Mouse (Mus musculus) olfactory bulb, adult 2 months (tissue): Measurements from ENCODE around the gene Il2rb. TPM values are rescaled to one million over a fixed set of nuclear protein-coding genes. Genes with fewer than 3 reads are reported as not detected.

Source experiments
- H3K27ac ChIP-seq: fragments of 200-500 bp; 2 replicates; pipeline ENCODE4 v1.5.1; 2012; ENCODE audit warnings: low read depth, low read length; ENCODE audit not compliant: insufficient read depth
- H3K4me1 ChIP-seq: fragments of 200-500 bp; 2 replicates; pipeline ENCODE4 v1.6.1; 2012; ENCODE audit warnings: low read length; ENCODE audit not compliant: control insufficient read depth, insufficient read depth
- H3K4me3 ChIP-seq: fragments of 200-500 bp; 2 replicates; pipeline ENCODE4 v1.5.1; 2012; ENCODE audit warnings: mild to moderate bottlenecking, low read depth, low read length, moderate library complexity; ENCODE audit not compliant: insufficient read depth
- CTCF ChIP-seq: fragments of 200-500 bp; IDR thresholded peaks from 2 replicates; pipeline ENCODE4 v1.5.1; 2012; ENCODE audit warnings: low read depth, mild to moderate bottlenecking, low read length, moderate library complexity; ENCODE audit not compliant: insufficient read depth
- POLR2A ChIP-seq: fragments of 200-500 bp; IDR thresholded peaks from 2 replicates; pipeline ENCODE4 v1.6.1; 2012; ENCODE audit warnings: mild to moderate bottlenecking, low read depth, low read length, moderate library complexity; ENCODE audit not compliant: insufficient read depth
- WGBS: fragments of 180-500 bp; shearing (Covaris S2); methylation state at CpG from one replicate; pipeline ENCODE4 v1.1.7; 2018; 5-methylcytosine and 5-hydroxymethylcytosine counted together
- polyA plus RNA-seq: library from polyadenylated mRNA; stranded (reverse); fragments of >200 nt; gene quantifications from 2 replicates; pipeline ENCODE4 v1.2.4, GENCODE M21; 2012; ENCODE audit warnings: low replicate concordance; ENCODE audit not compliant: missing spikeins, insufficient read depth, insufficient read length

Il2rb gene
- polyA plus RNA-seq, 1 experiment, result not detected

DNA sequence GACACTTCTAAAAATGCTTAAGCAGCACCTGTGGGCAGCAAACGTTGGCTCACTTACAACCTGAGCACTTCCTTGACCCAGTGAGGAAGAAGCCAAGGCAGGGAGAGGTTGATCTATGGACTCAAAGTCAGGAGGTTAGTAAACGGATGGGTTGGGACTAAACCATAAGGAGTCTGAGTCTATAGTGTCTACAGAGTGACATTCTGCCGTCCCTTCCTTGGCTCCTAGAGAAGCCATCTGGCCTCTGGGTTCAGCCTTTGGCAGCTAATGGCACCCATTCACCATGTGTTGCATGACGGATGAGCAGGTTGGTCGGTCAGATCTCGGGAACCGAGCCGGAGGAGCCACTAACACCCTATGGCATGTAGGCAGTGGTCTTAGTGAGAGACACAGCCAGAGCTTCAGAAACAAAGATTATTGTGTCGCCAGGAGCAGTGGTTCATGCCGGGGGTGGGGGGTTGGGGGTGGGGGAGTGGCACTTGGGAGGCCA is 38.3 kb upstream of the Il2rb start:
- Histone ChIP-seq H3K4me3 (no peak overlapping the region), H3K27ac (no peak overlapping the region), H3K4me1 (peaks cover 52% of the 10 kb centered on the region)
- TF ChIP-seq CTCF, result no peak
- TF ChIP-seq POLR2A, result no peak
- 80% methylated on average over 10 of the region's 10 CpGs for WGBS

DNA sequence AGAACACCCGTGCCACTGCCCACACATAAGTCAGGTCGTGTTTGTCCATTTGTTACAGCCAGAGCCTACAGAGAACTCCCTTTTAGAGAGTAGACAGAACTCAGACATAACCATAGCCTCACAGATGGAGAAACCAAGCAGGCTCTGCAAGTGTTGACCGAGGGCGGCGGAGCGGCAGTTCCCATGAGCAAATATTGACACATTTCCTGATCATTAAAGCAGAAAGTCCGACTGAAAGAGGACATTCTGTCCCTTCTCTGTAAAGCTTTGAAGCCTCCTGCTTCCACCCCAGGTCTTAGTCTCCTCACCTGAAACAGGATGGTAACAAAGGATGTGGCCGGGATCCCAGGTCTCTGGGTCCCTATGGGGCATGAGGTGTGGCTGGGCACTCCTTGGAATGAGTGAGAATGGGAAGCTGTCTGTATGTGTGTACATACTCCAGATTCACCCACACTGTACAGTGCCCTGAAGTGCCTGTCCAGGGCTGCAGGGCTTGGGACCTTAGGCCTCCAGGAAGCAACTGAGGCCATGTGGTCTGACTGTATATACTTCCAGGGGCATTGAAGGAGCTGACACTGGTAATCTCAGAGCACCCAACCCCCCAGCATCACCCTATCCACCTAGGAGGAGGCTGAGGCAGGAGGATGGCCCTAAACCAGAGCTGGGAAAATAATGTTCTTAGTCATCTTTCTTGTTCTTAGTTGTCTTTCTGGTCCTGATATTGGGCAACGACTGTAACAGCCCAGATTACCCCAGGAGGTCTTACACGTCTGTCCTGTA is 37.7 kb upstream of the Il2rb start:
- no peak overlapping the region for H3K27ac ChIP-seq
- TF ChIP-seq POLR2A (no peak), CTCF (no peak)
- no peak overlapping the region for H3K4me3 ChIP-seq
- 78% methylated on average over 10 of the region's 10 CpGs for WGBS
- H3K4me1 ChIP-seq, result peaks cover 46% of the 10 kb centered on the region

DNA sequence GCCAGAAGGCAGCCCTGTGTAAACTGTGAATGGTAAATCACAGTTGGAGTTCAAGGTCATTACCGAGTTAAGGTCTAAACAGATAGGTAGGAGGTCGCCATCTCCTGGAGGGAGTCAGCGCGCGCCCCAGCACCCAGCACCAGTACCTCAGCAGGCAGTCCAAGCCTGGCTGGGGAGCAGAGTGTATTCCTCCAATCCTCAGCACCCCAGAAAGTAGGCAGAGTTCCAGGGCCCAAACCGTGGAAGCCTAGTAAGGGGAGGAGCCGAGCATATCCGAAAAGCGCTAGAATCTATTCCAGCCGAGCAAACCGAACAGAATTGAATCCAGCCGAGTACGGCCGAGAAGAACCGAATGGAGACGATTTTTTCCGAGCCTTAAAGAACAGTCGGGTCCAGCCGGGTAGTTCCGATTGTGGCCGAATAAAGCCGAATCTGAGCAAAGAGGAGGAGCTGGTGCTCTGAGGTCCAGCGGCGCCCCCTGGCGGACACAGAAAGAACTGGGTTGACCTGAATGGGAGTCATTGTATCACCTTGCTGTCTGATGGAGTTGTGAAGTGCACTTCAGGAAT is 36.9 kb upstream of the Il2rb start:
- TF ChIP-seq CTCF (peak; percentile 81; the same call in 1 of the 2 replicates), POLR2A (no peak)
- Histone ChIP-seq H3K4me3 (peak overlapping the region; percentile 31), H3K27ac (peak overlapping the region; percentile 92), H3K4me1 (peaks cover 44% of the 10 kb centered on the region)
- under 1% methylated on average over 25 of the region's 25 CpGs for WGBS

DNA sequence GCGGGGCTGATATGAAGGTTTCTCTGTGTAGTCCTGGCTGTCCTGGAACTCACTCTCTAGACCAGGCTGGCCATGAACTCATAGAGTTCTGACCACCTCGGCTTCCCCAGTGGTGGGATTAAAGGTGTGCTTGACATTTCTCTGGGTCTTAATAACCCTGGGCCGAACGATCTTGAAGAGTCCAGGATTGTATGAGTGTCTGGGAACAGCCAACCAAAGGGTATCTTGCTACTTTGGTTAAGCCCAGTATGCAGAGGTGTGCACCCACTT is 36.3 kb upstream of the Il2rb start:
- Histone ChIP-seq H3K27ac (peak overlapping the region; percentile 92), H3K4me3 (no peak overlapping the region), H3K4me1 (peaks cover 42% of the 10 kb centered on the region)
- 71% methylated on average over 4 of the region's 4 CpGs for WGBS
- TF ChIP-seq CTCF (no peak), POLR2A (no peak)

DNA sequence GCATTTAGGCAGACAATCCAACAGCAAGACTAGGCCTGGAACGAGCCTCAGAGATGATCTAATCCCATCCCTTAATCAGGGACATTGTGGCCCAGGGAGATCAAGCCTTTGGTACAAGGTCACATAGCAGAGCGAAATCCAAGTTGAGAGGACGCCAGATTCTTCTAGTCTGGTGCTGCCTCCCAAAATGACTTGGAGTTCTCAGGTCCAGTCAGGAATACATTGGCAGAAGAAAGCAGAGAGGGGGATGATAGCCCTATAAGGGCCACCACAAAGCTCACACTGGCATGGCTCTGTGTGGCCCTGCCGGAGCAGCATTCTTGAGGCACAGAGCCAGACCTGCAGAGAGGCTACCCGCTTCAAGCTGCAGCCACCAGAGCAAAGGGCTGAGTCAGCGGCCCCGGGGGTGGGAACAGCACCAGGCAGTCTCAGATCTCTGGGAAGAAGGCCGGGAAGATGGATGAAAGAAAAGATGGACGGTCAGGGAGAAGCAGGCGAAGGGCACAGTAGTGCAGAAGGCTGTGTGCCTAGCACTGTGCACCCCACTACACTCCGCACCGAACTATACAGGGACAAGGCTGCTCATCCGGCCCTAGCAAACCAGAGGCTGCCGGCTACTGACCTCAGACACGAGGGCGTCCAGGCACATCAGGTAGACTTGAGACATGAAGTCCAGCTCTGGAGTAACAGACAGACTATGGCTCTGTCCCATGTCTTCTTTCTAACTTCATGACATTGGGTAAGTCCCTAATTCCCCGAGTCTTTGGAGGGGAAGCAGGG is 35.8 kb upstream of the Il2rb start, which contains the start of gene C1qtnf6:
TSS of gene C1qtnf6 (minus strand) at position 746 of the 780 bp plus-strand sequence.
- WGBS, result 58% methylated on average over 17 of the region's 17 CpGs
- Histone ChIP-seq H3K4me1 (peaks cover 37% of the 10 kb centered on the region), H3K4me3 (peak within 1 kb of the TSS; percentile 31), H3K27ac (peak within 1 kb of the TSS; percentile 92)
- TF ChIP-seq CTCF (no peak), POLR2A (no peak)

DNA sequence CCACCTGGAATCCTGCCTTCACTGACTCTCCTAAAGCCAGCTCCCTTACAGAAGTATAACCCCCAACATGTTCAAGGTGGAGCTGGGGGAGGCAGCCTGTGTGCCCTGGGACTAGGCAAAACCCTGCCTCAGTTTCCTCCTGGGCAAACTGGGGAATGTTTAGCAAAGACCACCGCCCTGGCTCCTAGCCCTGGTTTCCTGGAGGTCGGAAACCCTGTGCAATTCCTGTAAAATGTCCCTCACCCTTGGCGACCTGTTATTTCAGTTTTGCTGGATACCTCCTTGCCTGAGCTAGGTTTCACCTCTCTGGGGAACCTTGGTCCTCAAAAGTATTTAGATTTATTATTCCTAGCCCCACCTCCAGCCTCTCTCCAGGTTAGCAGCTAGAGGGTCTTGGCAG is 35.1 kb upstream of the Il2rb start:
- Histone ChIP-seq H3K4me1 (peaks cover 30% of the 10 kb centered on the region), H3K4me3 (no peak overlapping the region), H3K27ac (0 out of 2 replicates have a peak overlapping the region, but pooled peaks have one; percentile 92)
- WGBS, result 87% methylated on average over 3 of the region's 3 CpGs
- TF ChIP-seq CTCF (no peak), POLR2A (no peak)

DNA sequence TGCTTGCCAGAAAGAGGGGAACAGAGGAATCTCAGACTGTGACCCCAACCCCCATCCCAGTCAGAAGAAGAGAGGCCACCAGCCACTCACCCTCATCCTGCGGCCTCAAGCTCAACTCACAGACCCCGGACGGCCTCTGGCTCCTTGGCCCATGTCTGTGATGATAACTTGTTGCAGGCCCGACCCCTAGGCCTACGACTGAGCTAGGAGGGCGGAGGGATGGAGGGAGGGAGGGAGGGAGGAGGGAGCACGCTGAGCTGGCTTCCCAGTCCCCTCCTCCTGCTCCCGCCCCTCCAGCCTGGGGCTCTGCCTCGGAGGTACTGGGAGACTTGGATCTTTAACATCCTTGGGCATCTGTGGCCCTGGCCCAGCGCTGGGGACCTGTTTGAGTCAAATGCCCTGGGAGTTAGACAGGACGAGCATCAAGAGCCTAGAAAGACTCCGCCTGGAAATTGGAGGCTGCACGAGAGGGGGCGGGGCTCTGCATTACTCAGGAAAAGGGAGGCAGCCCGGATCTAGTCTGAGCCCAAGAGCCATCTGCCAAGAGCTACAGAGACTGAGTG is 34.4 kb upstream of the Il2rb start:
- TF ChIP-seq POLR2A (no peak), CTCF (no peak)
- no peak overlapping the region for H3K27ac ChIP-seq
- 7% methylated on average over 15 of the region's 15 CpGs for WGBS
- H3K4me1 ChIP-seq, result peaks cover 30% of the 10 kb centered on the region
- peak overlapping the region; percentile 37 for H3K4me3 ChIP-seq

DNA sequence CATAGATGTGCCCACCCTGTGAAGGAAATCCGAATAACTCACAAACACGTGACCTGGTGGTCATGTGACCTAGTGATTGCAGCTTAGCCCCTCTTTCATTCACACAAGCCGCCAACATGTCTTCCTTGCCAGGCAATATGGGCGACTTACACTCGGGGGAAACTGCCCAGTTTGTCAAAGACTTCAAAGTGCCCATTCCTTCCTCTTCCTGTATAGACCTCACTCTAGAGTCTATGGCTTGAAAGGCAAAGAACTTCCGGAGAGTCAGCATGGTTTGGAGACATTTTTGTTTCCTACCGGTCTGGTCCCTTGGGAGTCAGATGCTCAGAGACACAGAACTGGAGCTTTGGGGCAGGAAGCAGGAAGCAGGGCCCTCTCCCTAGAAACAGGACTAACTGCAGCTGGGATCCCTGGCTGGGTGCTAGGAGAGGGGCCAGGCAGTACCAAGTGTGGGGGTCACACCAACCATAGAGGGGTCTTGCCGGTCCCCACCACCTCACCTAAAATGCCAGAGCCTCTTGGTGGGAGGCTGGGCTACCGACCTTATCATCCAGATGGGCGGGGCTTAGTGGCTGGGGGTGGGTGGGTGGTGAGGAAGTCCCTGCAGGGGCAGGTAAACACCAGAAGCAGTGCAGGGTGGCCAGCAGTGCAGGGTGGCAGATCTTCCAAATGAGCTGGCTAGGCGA is 33.8 kb upstream of the Il2rb start:
- no peak for TF ChIP-seq CTCF
- Histone ChIP-seq H3K4me1 (peaks cover 30% of the 10 kb centered on the region), H3K27ac (no peak overlapping the region), H3K4me3 (peak overlapping the region; percentile 37)
- WGBS, result 43% methylated on average over 11 of the region's 11 CpGs
